Comparison of ENCODE assay signal across 9 mouse cellular contexts in the genomic region with DNA sequence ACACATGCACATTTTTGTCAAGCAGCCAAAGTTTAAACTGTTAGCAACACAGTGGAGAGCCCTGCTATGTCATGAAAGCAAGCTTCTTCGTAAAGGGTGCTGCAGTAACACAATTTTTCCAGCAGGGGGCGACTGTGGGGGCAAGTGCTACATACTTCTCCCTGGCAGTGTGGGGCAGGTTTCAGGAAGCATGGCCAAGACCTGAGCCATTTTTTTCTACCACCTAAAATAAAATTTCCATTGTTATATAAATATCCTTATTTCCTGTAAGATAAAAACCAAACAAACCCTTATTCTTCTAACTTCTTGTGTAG.
A peak's percentile ranks its signal among the peaks of the same experiment; 100 is the strongest.
DNase-seq lines count a peak whose midpoint lies in the region; ATAC-seq and TF ChIP-seq lines count a peak whose summit lies in the region.
"Had no signal": no experiment of that assay in that cellular context is flagged by ENCODE, and none has a peak within 500 bp of the region (broad histone marks: within the 10 kb centered on the region; RNA-seq: fewer than 3 reads in every experiment).

No protein-coding gene starts in this region.

- no peak overlapping the region for H3K4me3 ChIP-seq in bone marrow, adult 2 months (replicated peaks; ENCODE audit: control insufficient read depth, low read depth, low read length)
- H3K4me3 ChIP-seq in liver, embryonic 14.5 days (ENCODE audit: insufficient read depth in 1 of 2, low read depth in 2 of 2, low read length in 2 of 2) = no peak overlapping the region
- no peak overlapping the region for H3K4me3 ChIP-seq in stomach, embryonic 15.5 days (replicated peaks)
- H3K4me3 ChIP-seq: embryonic facial prominence, embryonic 12.5 days had no signal

- no peak overlapping the region for H3K27ac ChIP-seq in bone marrow, adult 2 months (ENCODE audit: control insufficient read depth, insufficient read depth, low read depth, low read length, poor library complexity)
- no peak overlapping the region for H3K27ac ChIP-seq in liver, embryonic 14.5 days
- no peak overlapping the region for H3K27ac ChIP-seq in stomach, embryonic 15.5 days

- no peak for TF ChIP-seq EP300 in liver, embryonic 14.5 days (IDR thresholded peaks at IDR 0.05; ENCODE audit: low read depth)

- TF ChIP-seq CTCF in bone marrow, adult 2 months (IDR thresholded peaks at IDR 0.05; ENCODE audit: control insufficient read depth, insufficient read depth, low read length) = peak; percentile 55
- peak; percentile 82 for TF ChIP-seq CTCF in liver, embryonic 14.5 days (IDR thresholded peaks at IDR 0.05; ENCODE audit: low read depth)

- no peak overlapping the region for H3K4me2 ChIP-seq in liver, embryonic 14.5 days (ENCODE audit: low read depth)
- H3K4me2 ChIP-seq in stomach, embryonic 15.5 days = no peak overlapping the region
- H3K4me2 ChIP-seq: embryonic facial prominence, embryonic 12.5 days had no signal

- peaks cover 2% of the 10 kb centered on the region for H3K4me1 ChIP-seq in bone marrow, adult 2 months (ENCODE audit: control insufficient read depth, insufficient read depth, low read length)
- peaks cover 0 to 2% of the 10 kb centered on the region in 2 experiments; a peak in 1 of 4 replicates for H3K4me1 ChIP-seq in liver, embryonic 14.5 days (replicated peaks; ENCODE audit: control insufficient read depth in 2 of 2, insufficient read depth in 2 of 2, low read length in 1 of 2)
- 0 out of 2 replicates have a peak, but pooled peaks cover 8% of the 10 kb centered on the region for H3K4me1 ChIP-seq in stomach, embryonic 15.5 days

- no peak for TF ChIP-seq POLR2A in bone marrow, adult 2 months (IDR thresholded peaks at IDR 0.05; ENCODE audit: borderline replicate concordance, control insufficient read depth, low read depth, low read length)

- no peak overlapping the region for H3K9ac ChIP-seq in liver, embryonic 14.5 days (replicated peaks)
- no peak overlapping the region for H3K9ac ChIP-seq in stomach, embryonic 15.5 days
- H3K9ac ChIP-seq: embryonic facial prominence, embryonic 12.5 days had no signal

- H3K9me3 ChIP-seq in liver, embryonic 14.5 days (ENCODE audit: control insufficient read depth, low read length) = no peaks in the 10 kb centered on the region
- no peaks in the 10 kb centered on the region for H3K9me3 ChIP-seq in stomach, embryonic 15.5 days
- H3K9me3 ChIP-seq: embryonic facial prominence, embryonic 12.5 days had no signal

- WGBS in bone marrow, adult 2 months = 36% methylated on average over 2 of the region's 2 CpGs
- WGBS in liver, embryonic 14.5 days (ENCODE audit: insufficient replicate concordance) = 41% methylated on average over 2 of the region's 2 CpGs
- 23% methylated on average over 2 of the region's 2 CpGs for WGBS in stomach, embryonic 15.5 days

- DNase-seq in gastrocnemius, postnatal 10 days = peak; percentile 32
- no peak for DNase-seq in gastrocnemius, adult 18-20 months (ENCODE audit: low spot score)
- peak; percentile 37 for DNase-seq in CD4-positive helper T cell, adult 2 months (ENCODE audit: low read depth, low spot score)
- peak in 1 of 3 experiments; percentile 12 for DNase-seq in liver, embryonic 14.5 days (ENCODE audit: low read depth in 3 of 3, low spot score in 3 of 3)
- DNase-seq in frontal cortex, postnatal 10 days (ENCODE audit: low spot score in 2 of 2) = no peak

- H3K27me3 ChIP-seq in liver, embryonic 14.5 days (ENCODE audit: control insufficient read depth, insufficient read depth, low read length) = no peaks in the 10 kb centered on the region
- no peaks in the 10 kb centered on the region for H3K27me3 ChIP-seq in stomach, embryonic 15.5 days (replicated peaks)
- H3K27me3 ChIP-seq: embryonic facial prominence, embryonic 12.5 days had no signal

- H3K36me3 ChIP-seq in liver, embryonic 14.5 days (replicated peaks; ENCODE audit: control insufficient read depth, insufficient read depth, low read depth) = no peaks in the 10 kb centered on the region
- H3K36me3 ChIP-seq in stomach, embryonic 15.5 days = no peaks in the 10 kb centered on the region
- H3K36me3 ChIP-seq: embryonic facial prominence, embryonic 12.5 days had no signal

- ATAC-seq in liver, embryonic 14.5 days (ENCODE audit: insufficient read depth) = no peak
- 0 out of 2 replicates have a peak, but pooled peaks have one; percentile 25 for ATAC-seq in stomach, embryonic 15.5 days (ENCODE audit: insufficient read depth, low FRiP score, low read depth)
- no peak for ATAC-seq in megakaryocyte, adult 5-6 weeks (ENCODE audit: poor library complexity, severe bottlenecking)

Comparison
In these comparisons a context has a peak if more than half of its experiments do, and no peak if none do; other contexts are left out.
1. DNase-seq: peak in gastrocnemius, postnatal 10 days (single experiment) and CD4-positive helper T cell, adult 2 months (single experiment); none in gastrocnemius, adult 18-20 months (single experiment) and frontal cortex, postnatal 10 days (0 of 2).